Mouse (Mus musculus): Measurements from ENCODE around the gene Hsd11b1.

The Hsd11b1 gene

DNA sequence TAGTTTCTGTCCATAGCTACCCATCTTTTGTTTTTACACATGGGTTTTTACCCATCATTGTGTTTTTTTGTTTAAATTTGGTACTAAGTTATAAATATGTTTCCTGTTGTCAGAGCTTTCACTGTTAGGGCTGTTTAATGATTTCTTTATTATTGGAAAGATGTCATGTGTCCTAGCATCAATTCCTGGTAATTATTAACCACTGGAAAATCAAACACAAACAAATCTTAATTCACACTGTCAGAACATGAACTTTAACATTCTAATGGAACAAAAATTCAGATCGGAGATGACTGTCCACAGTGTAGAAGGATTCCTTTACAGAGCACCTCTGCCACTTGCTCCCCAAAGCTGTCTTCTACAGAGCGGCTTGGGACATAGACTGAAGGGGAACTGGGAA is 58.4 kb downstream of the Hsd11b1 start:
- intact Hi-C loops (cut with DNase I): loop anchor here (5.0 kb wide), 1 partner anchor 172 kb away; no protein-coding TSS in a partner anchor

DNA sequence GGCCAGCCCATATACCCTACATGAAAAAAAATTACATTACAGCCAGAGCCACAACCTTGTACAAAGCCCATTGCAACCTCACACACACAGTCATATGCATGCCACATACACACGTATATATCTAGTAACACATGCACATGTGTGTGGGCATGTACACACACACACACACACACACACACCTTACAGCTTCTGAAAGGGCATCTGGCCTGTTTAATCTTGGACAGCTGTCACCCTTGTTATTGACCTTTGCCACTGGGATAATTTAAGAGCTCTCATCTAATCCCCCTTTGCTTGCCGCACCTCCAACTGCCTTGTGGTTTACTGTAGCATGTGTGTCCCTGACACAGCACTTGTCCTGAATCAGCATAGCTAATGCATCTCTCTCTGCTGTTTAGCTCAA is 60.1 kb downstream of the Hsd11b1 start:
- intact Hi-C loops (cut with DNase I): no loop called here

DNA sequence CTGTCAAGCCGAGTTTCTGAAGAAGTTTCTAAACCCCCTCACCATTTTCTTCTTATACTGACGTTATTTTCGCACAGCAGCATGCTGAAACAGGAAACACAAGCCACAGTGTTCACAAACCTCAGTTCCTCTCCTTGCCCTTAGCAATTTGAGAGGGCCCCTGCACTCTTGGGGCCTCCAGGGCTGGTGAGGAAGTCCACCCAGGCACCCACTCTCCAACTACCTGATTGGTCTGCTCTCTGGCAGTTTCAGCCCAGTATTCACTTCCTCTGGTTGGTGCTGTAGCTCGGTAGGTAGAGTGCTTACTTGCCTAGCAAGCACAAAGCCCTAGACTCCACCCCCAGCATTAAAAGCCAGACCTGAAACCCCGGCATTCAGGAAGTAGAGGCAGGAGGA is 62.5 kb downstream of the Hsd11b1 start, which contains the start of gene Traf3ip3:
Traf3ip3 (minus strand) TSS at position 321 of the 396 bp plus-strand sequence.
- intact Hi-C loops (cut with DNase I): no loop called here

DNA sequence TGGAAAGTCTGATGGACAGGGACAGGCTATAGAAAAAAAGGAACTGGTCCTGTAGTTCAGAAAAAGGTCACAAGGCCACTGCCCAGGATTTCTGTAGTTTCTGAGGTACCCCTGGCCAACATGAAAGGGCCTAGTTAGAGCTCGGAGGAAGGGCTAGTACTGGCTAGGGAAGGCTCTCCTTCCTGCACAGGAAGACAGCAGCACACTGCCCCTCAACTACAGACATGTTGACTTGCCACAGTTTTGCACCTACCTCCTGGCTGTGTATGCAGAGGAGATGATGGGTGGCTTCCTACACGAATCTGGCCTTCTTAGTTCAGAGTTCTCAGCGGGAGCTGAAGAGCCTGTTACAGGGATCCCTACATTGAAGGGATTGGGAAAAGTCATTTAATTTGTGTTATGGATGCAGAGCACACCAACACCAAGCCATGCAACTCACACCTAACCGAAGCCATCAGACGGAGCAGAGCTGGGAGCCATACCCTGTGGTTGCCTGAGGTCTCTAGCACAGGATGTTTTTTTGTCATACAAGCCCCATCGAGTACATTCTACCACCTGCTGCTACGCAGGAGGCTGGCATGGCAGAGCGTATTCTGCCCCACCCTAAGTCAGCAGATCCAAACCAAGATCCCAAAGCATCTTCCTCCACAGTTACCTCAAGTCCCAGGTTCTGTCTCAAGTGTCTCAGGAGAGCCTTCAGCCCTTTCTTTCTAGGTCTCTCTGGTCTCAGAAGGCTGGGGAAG is 63.1 kb downstream of the Hsd11b1 start:
- intact Hi-C loops (cut with DNase I): no loop called here

DNA sequence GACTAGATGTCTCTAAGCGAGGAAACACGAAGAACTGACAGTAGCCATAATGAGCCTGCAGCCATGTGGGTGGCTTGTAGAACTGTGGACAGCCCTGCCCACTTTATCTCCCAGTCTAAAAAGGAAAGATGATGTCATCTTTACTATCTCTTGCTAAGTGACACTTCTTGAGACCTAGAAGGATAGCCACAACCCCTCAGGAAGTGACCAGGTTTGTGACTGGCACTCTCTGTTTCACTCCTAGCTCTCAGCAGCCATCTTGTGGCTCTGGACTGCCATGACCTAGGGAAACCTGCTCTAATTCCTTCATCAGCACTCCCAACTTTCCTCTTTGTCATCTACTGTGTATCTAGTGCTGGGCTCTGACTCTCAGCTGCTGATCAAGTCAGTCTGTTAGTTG is 65.6 kb downstream of the Hsd11b1 start:
- intact Hi-C loops (cut with DNase I): no loop called here

DNA sequence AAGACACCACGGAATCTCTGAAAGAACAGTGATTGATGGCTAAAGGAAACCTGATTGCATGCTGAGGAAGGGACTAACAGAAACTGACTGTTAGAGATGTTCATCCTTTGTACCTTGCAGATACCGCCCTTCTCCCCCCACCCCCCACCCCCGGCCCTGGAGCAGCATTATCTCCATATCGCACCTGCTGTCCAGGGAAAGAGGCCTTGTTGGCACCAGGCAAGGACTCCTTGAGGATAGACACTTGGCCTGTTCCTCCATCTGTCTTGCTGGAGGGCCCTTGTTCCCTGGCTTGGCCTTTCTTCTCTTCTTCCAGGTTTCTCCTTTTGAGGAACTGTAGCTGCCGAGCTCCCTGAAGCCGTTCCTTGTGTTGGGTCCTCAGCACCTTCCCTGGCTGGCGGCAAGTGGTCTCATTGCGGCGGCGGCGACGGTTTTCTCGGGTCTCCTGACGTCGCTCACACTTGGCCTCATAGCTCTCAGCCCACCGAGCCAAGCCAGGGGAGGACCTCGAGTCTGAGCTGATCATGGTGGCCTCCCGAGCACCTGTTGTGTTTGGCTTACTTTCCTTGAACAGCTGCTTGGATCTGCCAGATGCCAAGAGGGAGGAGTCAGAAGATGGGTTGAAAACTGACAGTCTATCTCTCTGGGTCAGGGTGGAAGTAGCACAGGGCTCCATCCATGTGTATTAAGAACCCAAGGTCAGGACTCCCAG is 66.2 kb downstream of the Hsd11b1 start:
- intact Hi-C loops (cut with DNase I): no loop called here

DNA sequence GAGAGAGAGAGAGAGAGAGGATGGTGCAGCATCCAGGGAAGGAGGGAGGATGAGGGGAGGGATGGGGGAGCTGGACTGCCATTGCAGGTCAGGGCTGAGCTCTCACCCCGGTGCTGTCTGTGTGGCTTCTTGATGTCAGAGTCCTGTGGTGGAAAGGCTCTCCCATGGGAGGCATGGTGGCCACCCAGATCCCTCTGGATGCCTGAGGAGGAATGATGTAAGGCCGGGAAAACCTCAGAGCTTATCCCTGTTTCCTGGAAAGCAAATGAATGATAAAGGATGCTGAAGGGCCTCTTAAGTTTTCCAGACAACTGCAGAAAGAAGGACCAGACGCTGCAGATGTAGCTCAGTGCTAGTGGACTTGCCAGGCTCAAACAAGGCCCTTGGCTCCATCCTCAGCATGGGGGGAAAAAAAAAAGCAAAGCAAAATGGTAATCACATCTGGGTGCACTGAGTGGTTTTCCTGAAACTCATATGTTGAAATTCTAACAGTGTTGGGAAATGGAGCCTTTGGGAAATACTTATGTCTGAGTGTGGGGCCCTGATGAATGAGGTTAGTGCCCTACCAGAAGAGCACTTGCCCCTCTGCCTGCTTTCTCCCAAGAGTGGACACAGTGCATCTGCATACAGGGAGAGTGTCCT is 68.6 kb downstream of the Hsd11b1 start:
- intact Hi-C loops (cut with DNase I): no loop called here

DNA sequence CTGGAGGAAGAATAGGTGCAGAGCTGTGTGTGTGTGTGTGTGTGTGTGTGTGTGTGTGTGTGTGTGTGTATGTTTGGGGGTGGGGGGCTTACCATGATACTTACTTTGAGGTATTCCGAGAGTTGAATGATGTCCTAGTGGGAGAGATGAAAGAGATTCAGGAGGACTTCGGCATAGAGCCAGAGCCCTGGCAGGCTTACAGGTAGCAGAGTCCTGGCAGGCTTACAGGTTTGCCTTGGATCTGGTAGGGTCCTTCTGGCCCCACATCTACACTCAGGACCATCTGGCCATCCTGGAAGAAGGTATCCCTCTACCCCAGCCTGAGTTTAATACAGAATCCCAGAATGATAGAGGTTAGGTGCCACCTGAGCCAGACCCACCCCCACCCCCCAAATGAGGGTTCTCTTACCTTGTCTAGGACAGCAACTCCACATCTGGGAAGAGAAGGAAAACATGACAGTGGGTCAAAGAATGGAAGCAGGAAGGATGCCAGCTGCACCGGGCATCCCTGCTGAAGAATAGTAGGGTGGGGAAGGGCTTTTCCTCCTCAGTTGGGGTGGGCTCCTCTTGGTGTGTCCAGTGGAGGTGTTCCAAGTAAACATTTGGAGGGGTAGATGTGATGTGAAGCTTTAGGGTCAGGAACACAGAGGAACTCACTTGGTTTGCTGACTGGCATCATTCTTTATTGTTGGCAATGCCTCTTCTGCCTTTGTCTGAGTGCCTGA is 69.3 kb downstream of the Hsd11b1 start:
- intact Hi-C loops (cut with DNase I): no loop called here

DNA sequence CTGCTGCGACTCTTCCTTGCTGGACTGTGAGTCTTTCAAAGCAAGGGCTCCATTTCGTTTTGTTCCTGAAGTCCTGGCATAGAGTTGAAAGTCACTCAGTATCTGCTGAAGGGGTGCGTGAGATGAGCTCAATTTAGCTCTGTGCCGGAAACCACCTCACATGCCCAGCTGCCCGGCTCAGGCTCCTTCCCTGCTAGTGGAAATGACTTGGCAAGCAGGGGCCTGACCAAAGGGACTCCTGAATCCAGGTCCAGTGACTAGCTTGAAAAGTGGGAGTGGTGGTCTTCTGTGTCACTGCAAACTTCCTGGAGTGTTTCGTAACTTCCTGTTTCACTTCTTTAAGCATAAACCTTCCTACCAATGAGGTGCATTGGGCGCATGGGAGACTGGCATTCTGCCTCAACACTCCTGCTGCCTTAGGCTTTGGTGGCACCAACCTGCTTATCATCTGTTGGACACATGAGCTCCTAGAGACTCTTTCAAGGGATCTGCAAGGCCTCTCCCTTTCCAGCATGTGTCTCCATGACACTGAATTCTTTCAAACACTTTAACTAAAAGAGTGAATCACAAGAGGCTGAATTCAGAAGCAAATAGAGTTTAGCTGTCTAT is 72.1 kb downstream of the Hsd11b1 start:
- intact Hi-C loops (cut with DNase I): no loop called here

DNA sequence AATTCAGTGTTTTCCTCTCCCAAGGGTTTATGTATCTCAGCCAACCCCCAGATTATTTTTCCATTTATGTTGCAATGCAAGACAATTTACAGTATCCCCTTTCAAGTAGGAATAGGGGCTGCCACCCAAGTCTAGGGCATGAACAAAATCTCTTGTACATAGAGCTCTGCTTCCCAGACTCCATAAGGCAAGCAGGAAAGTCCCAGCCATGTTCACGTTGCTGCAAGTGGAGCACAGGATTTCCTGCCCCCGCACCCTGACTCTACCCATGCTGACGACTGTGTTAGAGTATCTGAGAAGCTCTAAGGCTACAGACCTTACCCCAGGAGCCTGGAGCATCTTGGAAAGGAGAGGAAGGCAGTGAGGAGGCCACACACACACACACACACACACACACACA is 74.1 kb downstream of the Hsd11b1 start:
- intact Hi-C loops (cut with DNase I): no loop called here

DNA sequence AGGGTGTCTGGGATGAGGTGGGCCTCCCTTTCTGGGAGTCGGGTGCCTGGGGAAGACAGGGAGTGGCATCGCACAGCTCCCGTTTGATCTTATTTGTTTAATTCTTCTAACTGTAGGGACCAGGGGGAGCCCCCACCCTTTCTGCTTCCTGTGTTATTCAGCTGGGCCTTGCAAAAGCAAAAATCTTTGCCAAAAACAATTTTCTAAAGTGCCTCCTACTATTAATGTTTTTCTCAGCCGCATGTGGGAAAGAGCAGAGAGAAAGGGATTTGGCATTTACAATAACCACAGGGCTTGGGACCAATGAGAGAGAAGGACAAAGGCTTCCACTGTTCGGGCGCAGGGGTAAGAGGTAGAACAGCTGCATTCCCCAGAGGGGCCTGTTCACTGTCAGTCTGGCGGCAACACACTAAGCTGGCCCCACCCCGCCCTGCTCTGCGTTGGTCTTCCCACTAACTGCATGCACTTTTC is 74.7 kb downstream of the Hsd11b1 start:
- intact Hi-C loops (cut with DNase I): no loop called here

DNA sequence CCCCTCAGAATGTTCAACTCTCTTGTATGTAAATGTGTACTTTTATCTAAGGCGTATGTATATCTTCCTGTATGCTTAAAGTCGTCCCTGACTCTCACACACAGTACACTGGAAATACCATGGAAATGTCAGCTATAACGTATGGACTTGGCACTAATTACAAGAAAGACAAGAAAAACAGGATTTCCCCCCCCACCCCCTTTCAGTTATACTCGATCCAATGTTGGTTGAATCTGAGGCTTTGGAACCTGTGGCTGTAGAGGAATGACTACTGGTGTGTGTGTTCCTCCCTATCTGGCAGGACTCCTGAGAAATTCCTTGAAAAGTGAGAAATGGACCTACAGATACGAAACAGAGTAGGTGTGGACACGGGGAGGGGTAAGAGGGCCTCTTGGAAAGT is 75.6 kb downstream of the Hsd11b1 start:
- intact Hi-C loops (cut with DNase I): no loop called here

DNA sequence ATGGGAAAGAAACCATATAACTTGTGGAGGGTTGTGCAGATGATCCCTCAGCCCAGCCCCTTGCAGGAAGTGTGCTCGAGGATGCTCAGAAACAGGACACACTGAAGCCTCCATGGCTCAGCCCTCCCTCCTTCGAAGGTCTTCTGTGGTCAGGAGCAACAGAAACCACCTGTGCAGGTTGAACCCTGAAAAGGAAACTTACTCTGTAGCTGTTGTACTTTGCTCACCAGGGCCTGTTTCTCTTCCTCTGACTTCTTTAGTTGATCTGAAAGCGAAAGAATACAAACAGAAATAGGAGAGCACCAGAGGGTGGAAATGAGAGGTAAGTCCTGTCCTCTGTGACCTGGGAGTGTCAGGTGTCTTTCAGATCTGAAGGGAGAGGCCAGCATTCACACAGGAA is 82.8 kb downstream of the Hsd11b1 start:
- intact Hi-C loops (cut with DNase I): no loop called here

DNA sequence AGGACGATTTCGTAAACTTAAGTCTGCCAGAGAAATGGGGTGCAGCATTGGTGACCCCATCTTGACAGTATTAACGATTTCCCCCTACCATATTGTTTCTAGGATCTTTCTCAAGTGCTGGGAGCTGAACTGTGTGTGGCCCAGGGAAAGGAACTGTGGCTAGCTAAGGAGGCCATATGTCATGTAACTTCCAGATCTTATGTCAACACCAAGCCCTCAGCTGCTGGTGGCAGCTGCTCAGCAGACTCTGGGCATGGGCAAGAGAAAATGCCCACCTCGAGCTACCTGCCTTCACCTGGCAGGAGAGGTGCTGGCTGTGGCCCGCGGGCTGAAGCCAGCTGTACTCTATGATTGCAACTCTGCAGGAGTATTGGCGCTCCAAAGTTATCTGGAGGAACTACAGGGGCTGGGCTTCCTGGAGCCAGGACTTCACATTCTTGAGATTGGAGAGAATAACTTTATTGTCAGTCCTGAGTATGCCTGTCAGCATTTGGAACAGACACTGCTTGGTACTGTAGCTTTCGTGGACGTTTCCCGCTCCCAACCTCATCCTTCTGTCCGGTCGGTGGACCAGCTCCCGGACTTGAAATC is 89.6 kb downstream of the Hsd11b1 start:
- intact Hi-C loops (cut with DNase I): loop anchor here (5.0 kb wide), 1 partner anchor 42 kb away; the partner anchor contains the start of gene Diexf

DNA sequence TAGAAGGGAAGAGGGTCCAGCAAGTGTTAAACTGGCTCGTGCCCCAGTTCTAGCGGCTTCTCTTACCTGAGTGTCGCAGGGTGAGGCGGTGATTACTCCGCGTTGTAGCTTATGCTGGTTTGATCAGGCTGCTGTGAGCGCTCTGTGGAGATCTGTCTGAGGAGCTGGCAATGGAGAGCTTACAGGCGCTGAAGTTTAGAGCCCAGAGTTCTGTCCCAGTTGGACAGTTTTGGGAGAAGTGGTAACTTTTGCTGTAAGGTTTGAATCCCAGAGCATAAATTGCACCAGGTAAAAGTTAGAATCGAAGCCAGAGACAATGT is 90.1 kb downstream of the Hsd11b1 start:
- intact Hi-C loops (cut with DNase I): loop anchor here (5.0 kb wide), 1 partner anchor 41 kb away; the partner anchor contains the start of gene Diexf

DNA sequence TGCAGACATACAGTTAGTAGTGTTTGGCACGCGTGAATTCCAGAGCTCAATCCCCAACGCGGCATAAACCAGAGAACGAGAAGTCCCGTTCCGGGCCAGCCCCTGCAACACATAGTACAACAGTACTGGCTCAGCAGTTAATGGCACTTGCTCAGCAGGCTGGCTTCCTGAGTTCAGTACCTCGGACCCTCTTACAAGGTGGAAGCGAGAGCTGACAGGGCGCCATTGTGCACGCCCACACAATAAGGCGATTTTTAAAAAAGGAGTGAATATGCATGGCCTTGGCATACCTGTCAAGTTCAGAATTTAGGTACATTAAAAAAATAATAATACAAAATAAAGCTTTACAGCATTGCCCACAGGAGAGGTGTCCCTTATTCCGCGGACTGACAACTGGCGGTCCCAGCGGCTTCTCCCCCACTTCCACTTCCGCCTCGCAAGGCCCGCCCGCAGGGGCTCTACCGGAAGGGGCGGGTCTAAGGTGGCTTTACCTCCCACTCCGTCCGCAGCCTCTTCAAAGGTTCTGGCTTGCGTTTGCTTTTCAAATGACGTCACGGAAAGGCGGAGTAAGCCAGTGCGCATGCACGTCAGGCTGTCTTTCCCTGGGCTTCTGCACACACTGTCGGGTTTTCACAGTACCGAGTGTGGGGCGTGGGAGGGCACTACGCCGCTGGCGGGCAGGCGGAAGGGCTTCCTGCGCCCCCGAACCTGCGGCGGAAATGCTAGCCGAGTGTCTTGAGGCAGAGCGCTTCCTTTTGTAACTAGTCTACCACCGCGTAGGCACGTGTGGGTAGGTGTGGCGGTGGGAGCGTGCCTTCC is 90.7 kb downstream of the Hsd11b1 start:
- intact Hi-C loops (cut with DNase I): loop anchor here (5.0 kb wide), 1 partner anchor 41 kb away; the partner anchor contains the start of gene Diexf
